Mouse (Mus musculus): ENCODE data around the gene Pdlim7.
A peak's percentile ranks its signal among the peaks of the same experiment; 100 is the strongest.

Pdlim7 gene

DNA sequence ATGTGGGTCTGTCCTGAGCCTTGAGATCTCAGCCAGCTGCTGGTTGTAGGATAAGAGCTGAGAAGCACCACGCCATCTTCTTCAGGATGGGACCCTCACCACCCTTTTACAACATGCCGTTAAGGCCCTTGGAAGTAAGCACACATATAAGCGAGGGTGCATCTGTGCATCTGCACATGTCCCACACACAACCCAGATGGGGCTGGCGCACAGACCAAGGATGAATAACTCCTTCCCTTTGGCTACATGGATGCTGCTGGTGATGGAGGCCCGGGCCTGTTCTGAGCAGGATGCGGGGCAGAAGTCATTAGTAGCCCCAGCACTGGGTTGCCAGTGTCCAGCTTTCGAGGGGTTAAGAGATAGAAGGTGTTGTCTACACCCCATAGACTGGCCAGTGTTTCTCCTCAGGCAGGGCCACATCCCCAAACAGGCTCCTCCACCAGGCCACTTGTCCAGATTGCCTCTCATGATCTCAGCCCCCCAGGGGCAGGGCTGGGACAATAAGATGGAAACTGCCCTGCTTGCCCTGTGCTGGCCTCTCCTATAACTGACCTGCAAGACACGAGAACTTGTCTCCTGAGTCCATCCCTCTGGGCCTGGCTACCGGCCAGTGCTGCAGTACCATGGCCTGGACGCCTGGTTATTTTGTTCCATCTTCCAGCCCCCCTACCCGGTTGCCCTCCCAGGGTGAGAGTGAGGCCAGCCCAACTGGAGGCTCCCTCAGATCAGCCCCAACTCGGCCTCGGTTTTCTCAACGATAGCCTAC is 27.3 kb downstream of the Pdlim7 start:
- no peak for DNase-seq (ENCODE audit: low read depth)

DNA sequence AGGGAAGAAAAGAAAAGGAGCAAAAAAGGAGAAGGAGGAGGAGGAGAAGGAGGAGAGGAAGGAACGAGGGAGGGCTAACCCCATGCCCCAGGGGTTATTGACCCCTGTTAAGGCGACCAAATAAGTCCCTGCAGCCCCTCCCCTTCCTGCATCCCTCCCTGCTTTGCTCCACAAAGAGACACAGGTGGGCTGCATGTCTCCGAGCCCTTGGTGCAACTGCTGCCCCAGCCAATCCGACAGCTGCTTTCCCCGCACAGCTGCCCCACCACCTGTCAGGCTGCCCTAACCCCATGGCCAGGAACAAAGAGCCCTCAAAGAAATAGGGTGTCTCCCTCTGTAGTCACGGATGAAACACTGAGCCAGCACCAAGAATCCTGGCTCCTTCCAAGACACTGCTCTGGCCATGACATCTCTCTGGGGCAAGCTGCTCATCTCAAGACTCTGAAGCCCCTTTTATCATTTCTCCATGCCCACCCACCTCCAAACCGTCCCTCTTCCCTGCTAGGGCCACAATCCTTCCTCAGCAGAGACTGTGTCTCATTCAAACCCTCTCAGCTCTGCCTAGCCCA is 28.9 kb downstream of the Pdlim7 start:
- no peak for DNase-seq (ENCODE audit: low read depth)

DNA sequence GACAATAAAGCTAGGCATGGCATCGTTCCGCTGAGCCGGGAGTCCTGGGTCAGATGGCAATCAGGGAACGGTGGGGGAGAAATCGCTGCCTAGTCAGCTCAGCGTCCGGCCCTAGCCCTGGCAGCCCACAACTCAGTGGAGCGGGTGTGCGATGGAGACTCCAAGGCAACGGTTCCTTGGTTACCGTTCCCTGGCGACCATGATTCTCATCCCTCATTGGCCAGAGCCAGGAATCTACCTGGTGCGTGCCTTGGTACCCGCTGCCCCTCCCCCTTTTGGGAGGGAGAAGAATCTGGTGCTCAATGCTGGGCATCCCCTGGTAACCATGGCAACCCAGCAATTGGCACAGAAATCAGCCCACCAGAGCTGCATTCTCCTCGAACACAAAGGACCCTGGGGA is 29.9 kb downstream of the Pdlim7 start:
- DNase-seq (ENCODE audit: low read depth) = no peak

DNA sequence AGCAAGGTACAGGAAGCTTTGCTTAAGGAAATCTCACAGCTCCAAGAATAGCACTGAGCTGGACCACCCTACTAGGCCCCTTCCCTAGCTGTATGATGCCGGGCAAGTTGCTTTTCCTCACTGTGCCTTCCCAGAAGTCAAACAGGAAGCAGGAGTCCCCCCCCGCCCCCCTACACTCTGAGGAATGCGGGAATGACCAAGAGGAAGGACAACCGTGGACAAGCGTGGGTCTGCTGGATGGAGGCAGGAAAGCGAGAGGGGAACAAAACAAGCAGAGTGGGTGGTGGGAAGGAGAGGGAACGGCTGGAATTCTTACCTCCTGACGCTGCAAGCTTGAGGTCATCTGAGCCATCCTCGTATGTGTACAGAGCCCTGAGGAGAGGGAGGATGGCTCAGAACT is 30.4 kb downstream of the Pdlim7 start:
- no peak for DNase-seq (ENCODE audit: low read depth)

DNA sequence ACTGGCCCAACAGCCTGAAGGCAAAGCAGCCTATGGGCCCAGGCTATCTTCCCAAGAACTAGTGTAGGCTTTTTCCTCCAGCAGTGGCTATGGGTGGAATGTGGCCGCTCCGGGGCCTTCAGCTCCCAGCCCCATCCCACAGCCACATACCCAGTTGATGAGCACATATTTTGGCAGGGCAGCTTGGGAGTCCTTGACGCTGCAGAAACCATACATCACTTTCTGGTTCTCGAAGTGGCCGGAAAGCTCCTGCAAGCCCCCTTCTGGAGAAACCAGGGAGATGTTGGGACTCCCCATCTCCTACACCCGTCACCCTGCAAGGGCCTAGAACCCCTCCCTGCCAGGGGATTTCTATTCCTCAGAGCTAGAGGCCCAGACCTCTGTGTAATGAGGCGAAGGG is 30.9 kb downstream of the Pdlim7 start:
- no peak for DNase-seq (ENCODE audit: low read depth)

DNA sequence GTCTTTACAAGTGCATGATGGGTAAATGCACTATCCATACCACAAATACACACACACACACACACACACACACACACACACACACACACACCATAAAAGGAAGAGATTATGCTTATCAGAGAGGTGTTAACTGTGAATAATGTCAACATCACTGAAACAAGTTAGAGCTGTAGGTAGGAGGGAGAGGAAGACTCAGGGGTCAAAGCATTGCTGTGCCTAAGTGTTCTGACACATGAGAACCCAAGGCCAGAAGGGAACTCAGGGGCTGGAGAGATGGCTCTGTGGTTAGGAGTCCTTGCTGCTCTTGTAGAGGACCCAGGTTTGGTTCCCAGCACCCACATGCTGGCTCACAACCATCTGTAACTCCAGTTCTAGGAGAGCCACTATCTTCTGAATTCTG is 33.5 kb downstream of the Pdlim7 start:
- DNase-seq (ENCODE audit: low read depth) = no peak

DNA sequence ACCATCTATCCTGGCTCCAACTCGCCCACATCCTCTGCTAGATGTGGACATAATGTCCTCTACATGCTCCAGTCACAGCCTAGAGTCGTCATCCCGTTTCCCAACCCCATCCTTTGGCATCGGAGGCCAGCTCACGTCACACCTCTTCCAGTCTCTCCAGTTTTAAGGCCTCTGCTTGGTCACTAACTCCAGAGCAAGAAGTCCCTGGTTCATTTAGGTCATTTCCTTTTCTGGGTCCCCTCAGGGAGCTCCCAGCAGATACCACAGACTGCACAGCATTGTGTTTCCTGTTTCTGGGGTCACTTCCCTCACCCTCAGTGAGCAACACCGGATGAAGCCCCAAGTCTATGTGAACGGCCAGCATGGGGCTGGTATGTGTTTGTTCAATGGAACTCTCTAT is 34.5 kb downstream of the Pdlim7 start:
- peak; percentile 71 for DNase-seq (ENCODE audit: low read depth)

DNA sequence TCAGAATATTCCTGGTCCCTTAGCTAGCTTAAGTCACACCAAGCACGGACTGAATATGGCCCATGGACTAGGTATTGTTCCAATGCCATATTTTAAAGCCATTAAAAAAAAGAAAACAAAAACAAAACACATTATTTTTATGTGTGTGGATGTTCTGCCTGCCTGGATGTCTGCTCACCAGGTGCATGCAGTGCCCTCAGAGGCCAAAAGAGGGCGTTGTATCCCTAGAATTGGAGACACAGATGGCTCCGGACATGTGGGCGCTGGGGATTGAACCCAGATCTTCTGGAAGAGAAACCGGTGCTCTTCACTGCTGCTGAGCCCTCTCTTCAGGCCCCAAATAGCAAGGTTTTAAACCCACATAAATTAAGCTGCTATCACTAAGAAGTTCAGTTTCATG is 35.4 kb downstream of the Pdlim7 start:
- peak; percentile 70 for DNase-seq (ENCODE audit: low read depth)

DNA sequence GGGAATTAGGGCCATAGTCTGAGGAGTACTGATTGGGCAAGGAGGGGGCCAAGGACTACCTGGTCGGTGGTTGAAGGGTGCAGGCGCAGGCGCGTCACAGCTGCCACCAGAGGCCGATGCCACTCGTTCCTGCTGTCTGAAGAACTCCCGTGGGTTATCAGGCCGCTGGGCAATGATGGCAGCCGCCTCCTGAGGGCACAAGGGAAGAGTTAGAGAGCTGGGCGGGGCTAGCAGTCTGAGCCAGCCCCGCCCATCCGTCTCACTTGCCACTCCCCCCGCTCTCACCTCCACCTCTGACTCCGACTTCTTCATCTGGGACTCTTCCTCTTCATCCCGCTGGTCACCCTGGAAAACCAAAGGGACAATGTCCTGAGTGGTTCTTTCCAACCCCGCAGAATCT is 36.0 kb downstream of the Pdlim7 start:
- no peak for DNase-seq (ENCODE audit: low read depth)

DNA sequence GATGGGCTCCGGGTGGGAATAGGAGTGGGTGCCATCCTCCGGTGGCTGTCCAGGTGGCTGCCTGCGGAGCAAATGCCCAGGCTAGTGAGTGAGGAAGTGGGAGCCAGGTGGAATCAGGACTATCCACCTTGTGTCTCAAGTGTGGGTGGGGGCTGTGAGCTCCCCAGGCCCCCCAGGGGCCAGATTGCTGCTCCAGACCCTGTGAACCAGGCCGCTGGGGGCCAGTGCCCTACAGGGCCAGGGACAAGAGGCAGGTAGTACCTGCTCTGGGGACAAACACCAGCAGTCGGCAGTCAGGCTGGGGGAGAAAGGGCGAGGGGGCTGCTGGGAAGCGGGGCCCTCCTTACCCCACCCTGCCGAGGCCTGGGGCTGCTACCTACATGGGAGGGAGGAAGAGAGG is 37.2 kb downstream of the Pdlim7 start:
- DNase-seq (ENCODE audit: low read depth) = no peak

DNA sequence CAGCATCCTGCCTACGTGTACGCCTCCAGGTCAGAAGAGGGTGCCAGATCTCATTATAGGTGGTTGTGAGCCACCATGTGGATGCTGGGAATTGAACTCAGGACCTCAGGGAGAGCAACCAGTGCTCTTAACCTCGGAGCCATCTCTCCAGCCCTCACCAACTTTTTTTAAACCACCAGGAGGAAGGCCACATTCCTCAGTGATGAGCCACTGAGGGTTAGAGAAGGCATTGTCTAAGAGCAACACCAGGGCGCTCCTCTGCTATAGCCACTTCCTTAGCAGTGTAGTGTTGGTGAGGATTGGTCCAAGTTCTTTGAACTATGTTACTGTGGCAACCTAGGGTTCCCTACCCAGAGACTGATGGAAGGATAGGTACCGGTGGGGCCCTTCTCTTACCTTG is 37.7 kb downstream of the Pdlim7 start:
- no peak for DNase-seq (ENCODE audit: low read depth)

DNA sequence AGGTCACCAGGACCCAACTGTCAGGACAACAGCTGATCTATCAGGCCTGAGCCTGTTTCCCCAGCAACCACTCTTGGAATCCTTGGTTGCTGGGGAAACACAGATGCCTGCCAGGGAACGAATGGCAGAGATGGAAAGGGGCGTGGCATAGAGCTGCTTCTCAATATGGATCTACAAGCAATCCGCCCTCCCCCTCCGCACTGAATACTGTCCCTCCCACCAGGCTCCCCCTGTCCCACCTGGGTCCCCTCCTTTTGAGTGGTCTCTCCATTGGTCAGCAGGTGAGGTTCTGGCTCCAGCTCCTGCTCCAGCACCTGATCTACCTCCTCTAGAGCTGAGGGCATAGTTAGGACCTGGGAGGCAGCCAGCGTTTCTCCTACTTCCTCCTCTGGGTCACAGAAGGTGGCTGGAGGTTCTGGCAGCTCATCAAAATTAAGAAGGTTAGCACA is 38.8 kb downstream of the Pdlim7 start:
- DNase-seq (ENCODE audit: low read depth) = peak; percentile 31

DNA sequence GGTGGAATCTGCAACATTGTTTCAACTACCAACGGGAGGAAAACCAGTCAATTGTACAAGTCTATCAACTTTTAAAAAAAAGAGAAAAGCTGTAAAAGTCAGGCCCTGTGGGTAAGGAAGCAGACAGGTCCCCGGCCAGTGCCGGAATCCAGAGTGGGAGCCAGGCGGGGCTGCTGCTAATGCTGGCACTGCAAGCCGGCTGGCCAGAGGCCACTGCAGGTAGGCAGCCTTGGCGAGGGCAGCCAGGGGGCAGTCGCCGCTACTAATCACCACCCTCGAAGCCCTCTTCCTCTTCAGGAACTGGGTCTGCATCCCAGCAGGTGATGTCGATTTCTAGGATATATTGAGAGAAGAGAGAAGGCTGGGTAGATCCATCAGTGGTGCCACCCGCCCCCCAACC is 39.5 kb downstream of the Pdlim7 start:
- DNase-seq (ENCODE audit: low read depth) = no peak

DNA sequence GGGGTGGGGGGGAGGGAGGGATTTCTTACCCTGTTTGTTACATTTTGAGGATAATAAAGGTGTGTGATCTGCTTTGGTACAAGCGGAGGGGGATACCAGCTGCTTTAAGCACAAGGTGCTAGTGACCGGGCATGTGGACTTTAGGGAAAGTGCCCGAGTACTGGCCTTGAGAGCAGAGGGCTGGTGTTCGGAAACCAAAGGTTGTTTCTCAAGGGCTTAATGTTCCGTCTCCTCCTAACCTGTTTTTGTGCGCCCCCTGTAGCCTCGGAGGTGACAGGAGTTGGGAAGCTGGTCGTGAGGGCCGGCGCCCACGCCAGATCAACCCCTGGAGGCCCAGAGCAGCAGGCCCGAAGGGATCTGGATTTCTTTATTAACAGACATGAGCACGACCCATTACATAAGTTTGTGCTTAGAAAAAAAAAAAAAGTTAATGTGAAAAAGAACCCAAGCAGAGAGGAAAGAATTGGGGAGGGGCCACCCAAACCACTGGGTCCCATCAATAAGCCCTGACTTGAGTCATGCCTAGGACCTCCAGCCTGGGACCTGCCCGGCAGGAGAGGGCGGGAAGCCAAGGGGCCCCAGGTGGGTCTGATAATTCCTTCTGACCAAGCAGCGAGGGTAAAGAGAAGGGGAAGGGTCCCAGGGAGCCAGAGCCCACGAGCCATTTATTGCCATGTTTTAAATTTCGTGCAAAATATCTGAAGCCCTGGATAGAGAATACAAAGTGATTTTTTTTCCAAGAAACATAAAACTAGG is 40.2 kb downstream of the Pdlim7 start:
- peak; percentile 61 for DNase-seq (ENCODE audit: low read depth)

DNA sequence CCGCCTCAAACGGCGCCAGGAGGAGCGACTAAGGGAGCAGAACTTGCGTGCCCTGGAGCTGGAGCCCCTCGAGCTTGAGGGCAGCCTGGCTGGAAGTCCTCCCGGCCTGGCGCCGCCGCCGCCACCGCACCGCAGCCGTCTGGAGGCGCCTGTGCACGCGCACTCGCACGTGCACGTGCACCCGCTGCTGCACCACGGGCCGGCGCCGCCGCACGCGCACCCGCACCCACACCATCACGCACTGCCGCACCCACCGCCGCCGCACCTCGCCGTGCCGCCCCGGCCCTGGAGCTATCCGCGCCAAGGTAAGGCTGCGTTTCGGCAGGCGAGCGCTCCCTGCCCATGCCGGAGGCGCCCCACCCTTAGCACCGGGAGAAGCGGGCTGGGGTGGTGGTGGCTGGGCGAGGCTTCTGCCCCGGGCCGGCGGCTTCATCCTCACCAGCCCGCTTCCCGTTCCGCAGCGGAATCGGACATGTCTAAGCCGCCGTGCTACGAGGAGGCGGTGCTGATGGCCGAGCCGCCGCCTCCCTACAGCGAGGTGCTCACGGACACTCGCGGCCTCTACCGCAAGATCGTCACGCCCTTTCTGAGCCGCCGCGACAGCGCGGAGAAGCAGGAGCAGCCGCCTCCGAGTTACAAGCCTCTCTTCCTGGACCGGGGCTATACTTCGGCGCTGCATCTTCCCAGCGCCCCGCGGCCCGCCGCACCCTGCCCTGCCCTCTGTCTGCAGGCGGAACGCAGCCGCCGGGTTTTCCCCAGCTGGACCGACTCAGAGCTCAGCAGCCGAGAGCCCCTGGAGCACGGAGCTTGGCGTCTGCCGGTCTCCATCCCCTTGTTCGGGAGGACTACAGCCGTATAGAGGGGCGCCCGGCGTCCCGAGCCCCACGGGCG is 41.1 kb downstream of the Pdlim7 start:
- peak; percentile 43 for DNase-seq (ENCODE audit: low read depth)

DNA sequence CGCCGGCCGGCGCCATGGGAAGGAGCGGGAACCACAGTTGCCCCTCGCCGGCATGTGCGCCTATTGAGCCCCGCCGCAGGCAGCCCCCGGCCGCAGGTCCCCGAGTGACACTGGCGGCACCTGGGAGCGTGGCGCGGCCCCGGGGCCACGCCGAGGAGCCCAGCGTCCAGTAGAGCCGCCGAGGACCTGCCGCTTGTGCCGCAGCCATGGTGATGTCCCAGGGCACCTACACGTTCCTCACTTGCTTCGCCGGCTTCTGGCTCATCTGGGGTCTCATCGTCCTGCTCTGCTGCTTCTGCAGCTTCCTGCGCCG is 41.7 kb downstream of the Pdlim7 start:
- peak; percentile 26 for DNase-seq (ENCODE audit: low read depth)

DNA sequence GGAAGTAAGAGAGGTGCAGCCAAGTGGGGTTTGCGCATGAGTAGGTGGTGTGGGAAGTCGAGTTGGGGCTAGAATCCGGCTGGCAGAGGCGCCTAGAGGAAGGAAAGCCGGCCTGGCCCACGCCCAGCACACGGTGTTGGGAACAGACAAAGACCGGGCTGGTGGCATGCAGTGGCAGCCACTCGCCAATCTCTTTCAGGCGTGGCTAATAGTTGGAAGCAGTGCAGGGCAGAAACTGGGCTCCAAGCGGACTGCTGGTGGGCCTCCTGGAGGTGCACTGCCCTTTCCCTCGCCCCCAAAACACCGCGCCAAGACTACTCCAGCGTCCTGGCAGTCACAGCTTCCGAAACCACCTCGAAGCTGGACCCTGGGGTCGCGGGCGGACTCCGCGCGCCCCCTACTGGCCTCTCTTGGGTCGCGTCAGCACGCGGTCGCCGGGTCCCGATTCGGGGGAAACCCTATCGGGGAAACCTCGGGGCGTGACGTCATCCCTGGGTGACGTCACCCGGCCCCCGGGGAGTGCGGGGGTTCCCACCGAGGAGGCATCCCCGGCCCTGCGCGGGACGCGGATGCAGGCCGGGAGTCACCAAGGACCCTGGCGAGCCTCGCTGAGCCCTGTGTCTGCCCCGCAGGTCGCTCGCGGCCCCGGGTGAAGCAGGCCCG is 42.2 kb downstream of the Pdlim7 start:
- peak; percentile 82 for DNase-seq (ENCODE audit: low read depth)

DNA sequence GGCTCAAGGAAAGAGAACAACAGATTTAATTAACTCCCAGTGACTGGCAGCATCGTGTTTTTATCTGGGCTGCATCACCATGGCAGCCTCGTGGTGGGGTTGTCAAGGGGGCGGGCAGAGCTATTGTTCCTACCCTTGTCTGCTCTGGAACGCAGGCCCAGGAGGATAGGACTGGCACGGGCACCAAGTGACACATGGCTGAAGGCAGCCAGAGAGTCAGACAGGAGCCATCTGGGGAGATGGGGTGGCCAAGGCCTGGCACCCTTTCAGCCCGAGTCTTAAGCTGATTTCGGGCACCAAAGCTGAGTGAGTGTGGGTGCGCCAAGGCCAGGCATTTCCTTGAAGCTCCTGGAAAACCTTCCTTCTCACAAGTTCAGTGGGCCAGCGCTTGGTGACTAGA is 43.1 kb downstream of the Pdlim7 start:
- DNase-seq (ENCODE audit: low read depth) = no peak

DNA sequence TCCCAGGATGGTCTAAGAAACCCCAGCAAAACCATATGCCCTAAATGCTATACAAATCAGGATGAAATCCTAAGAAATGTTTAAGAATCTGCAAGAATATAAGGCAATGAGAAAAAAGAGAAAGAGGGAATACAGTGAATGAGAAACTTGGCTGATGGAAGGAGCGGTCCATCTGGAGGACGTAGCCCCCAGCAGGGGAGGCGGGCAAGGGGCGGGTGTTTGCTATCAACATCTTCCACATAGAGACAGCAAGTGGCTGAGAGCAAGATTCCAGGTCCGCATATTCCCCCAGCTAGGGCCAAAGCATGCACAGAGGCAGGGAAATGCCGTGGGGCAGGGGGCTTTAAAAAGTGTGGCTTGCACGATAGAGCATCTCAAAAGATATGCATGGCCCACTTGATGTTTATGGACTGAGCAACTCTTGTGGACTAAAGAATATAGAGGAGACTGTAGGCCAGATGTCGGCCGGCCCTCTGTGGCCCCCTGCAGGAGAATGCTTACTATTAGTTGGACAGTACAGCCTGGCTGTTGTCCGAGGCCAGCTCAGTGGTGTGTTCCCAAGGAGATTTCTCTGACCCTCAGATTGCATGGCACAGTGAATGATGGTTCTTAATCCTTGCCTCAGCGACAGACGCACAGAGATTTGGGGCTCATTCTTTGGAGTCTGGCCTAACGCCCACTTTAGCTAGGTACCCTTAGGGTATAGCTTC is 44.5 kb downstream of the Pdlim7 start:
- DNase-seq (ENCODE audit: low read depth) = peak; percentile 72

DNA sequence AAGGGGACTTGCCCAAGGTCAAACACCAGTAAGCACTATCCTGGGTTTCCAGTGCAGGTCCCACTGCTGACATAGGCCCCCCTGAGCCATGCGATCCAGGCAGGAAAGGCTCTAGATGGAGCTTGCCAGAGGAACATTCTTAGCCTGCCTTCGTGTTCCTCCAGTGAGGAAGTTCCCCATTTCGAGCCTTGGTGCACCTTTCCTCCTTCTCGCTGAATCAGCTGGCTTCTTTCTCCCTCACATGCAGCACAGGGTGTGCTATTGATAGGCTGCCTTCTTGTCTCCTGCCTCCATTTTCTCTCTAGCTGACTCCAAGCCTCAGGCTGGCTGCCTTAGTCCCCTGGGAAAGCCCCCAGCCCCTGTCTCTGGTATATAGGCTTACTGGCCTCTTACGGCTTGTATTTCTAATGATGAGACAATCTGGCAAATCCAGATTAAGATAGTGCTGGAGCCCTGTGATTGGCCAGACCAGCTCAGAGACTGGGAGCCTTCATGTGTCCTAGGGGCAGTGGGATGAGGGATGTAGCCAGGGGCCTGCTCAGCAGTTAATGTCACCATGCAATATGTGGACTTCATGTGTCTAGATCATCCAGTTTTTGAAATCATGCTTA is 47.5 kb downstream of the Pdlim7 start:
- no peak for DNase-seq (ENCODE audit: low read depth)

DNA sequence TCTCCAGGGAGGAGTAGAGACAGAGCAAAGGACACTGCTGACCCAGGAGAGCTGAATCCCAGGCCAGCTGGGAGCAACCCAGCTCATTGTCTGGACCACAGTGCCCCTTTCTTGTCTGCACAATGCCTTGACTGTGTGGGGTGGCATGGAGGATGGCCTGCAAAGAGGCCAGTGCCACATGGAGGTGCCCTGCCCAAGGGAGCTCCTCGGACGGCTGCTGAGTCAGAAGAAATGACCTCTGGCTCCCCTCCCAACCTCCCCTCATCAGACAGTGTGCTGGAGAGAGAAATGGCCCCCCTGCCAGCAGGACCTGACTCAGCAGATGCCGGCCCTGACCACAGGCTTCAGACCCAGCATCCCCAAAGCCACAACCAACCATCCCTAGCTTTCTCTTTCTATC is 48.3 kb downstream of the Pdlim7 start:
- peak; percentile 78 for DNase-seq (ENCODE audit: low read depth)
